Mouse (Mus musculus) lung, embryonic 14.5 days (tissue): ENCODE data around the gene Bean1. TPM values are rescaled to one million over a fixed set of nuclear protein-coding genes. Genes with fewer than 3 reads are reported as not detected.

Experiments
- ATAC-seq: fragments of 200-750 bp; cut with Nextera tagmentation; 2 replicates; pipeline ENCODE4 v1.8.0; 2017; ENCODE audit warnings: mild to moderate bottlenecking, moderate TSS enrichment, moderate library complexity; ENCODE audit not compliant: insufficient read depth
- DNase-seq: peaks from one replicate; pipeline ENCODE4 v3.0.0-alpha.2; 2015
- H3K27ac ChIP-seq: fragments of 300-500 bp; sonication (generic); 2 replicates; pipeline ENCODE4 v1.5.1; 2014; ENCODE audit warnings: low read depth, mild to moderate bottlenecking, moderate library complexity
- H3K27me3 ChIP-seq: fragments of 300-500 bp; sonication (generic); 2 replicates; pipeline ENCODE4 v1.6.1; 2014; ENCODE audit warnings: low read length, control low read depth; ENCODE audit not compliant: insufficient read depth
- H3K36me3 ChIP-seq: fragments of 300-500 bp; sonication (generic); 2 replicates; pipeline ENCODE4 v1.6.1; 2014; ENCODE audit warnings: control low read depth; ENCODE audit not compliant: insufficient read depth
- H3K4me1 ChIP-seq: fragments of 300-500 bp; sonication (generic); 2 replicates; pipeline ENCODE4 v1.6.1; 2014; ENCODE audit warnings: antibody characterized with exemption, control low read depth; ENCODE audit not compliant: insufficient read depth
- H3K4me2 ChIP-seq: fragments of 300-500 bp; sonication (generic); 2 replicates; pipeline ENCODE4 v1.6.1; 2014; ENCODE audit warnings: mild to moderate bottlenecking
- H3K4me3 ChIP-seq: fragments of 300-500 bp; sonication (generic); 2 replicates; pipeline ENCODE4 v1.5.1; 2014; ENCODE audit warnings: low read depth, low read length
- H3K9ac ChIP-seq: fragments of 300-500 bp; sonication (generic); 2 replicates; pipeline ENCODE4 v1.6.1; 2014
- H3K9me3 ChIP-seq: fragments of 300-500 bp; sonication (generic); 2 replicates; pipeline ENCODE4 v1.6.1; 2016; ENCODE audit warnings: low read depth, low read length, control low read depth
- CTCF ChIP-seq: IDR thresholded peaks from 2 replicates; pipeline ENCODE4 v1.5.1; 2016; ENCODE audit warnings: antibody characterized with exemption, low read depth
- WGBS: fragments of 180-500 bp; shearing (Covaris S2); extraction: QIAGEN DNeasy Blood & Tissue Kit; methylation state at CpG from one replicate; pipeline ENCODE4 v1.1.7; 2014; 5-methylcytosine and 5-hydroxymethylcytosine counted together
- polyA plus RNA-seq: library from polyadenylated mRNA; unstranded; fragments of >200 nt; fragmentation: Nextera tagmentation; extraction: Ambion mirVana; gene quantifications from 2 replicates; pipeline ENCODE4 v1.2.1, GENCODE M21; 2014

Bean1 gene
- polyA plus RNA-seq, 1 experiment from 2014 or later: 0.86 TPM

GRCm38 (mm10) chr8:104217601-104218000 lies 47.4 kb downstream of the Bean1 start:
- 80% methylated on average over 5 of the region's 5 CpGs for WGBS
- Histone ChIP-seq H3K9ac (no peak overlapping the region), H3K4me1 (no peaks in the 10 kb centered on the region), H3K36me3 (no peaks in the 10 kb centered on the region), H3K9me3 (no peaks in the 10 kb centered on the region), H3K4me2 (no peak overlapping the region), H3K27ac (no peak overlapping the region), H3K4me3 (no peak overlapping the region), H3K27me3 (no peaks in the 10 kb centered on the region)
- no peak for ATAC-seq
- TF ChIP-seq CTCF: no peak
- no peak for DNase-seq

DNA sequence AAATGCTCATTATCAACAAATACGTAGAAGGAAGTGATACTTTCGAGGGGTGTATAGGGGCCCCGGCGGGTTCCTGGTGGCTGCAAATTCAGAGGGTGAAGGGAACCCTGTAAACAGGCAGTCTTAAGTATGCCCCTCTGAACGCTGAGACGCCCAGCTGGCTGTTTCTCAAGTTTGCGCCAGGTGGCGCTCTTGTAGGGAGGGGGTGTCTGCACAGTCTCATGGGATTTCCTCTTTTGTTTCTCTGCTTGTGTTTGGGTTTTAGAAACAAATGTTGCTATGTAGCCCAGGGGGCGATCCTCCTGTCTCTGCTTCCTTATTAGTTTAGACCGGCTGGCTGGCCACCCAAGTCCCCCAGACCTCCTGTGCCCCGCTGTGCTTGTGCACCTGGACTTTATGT lies 48.8 kb downstream of the Bean1 start:
- Histone ChIP-seq H3K36me3 (no peaks in the 10 kb centered on the region), H3K9ac (no peak overlapping the region), H3K4me2 (0 out of 2 replicates have a peak overlapping the region, but pooled peaks have one; percentile 10), H3K9me3 (no peaks in the 10 kb centered on the region), H3K4me3 (no peak overlapping the region), H3K27ac (no peak overlapping the region), H3K27me3 (no peaks in the 10 kb centered on the region), H3K4me1 (no peaks in the 10 kb centered on the region)
- WGBS: 28% methylated on average over 11 of the region's 11 CpGs
- TF ChIP-seq CTCF: peak; percentile 64
- DNase-seq: peak; percentile 68
- 0 out of 2 replicates have a peak, but pooled peaks have one; percentile 26 for ATAC-seq

DNA sequence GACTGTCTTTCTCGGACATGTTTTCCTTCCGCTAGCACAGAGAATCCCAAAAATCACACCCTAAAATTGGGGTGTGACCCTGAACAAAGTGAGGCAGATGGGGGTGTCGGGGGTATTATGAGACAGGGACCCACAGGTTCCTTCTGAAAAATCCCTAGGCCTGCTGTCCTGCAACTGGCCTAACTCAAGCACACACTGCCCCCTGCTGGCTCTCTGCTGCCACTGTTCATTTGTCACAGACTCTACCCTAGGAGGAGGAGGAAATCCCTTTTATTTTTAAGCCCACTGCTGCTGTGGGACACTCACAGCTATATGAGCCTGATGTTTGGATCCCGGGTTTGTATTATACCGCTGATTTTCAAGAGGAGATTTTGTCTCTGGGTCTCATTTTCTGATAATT lies 49.6 kb downstream of the Bean1 start:
- DNase-seq (peak; percentile 91), ATAC-seq (peak; percentile 81)
- 33% methylated on average over 5 of the region's 5 CpGs for WGBS
- Histone ChIP-seq H3K9ac (no peak overlapping the region), H3K36me3 (no peaks in the 10 kb centered on the region), H3K27me3 (no peaks in the 10 kb centered on the region), H3K9me3 (no peaks in the 10 kb centered on the region), H3K4me3 (no peak overlapping the region), H3K4me2 (no peak overlapping the region), H3K4me1 (no peaks in the 10 kb centered on the region), H3K27ac (no peak overlapping the region)
- TF ChIP-seq CTCF: peak; percentile 95

- H3K27me3 ChIP-seq: no peaks in the 10 kb centered on the region
- H3K9me3 ChIP-seq: no peaks in the 10 kb centered on the region
- peaks cover 42% of the 10 kb centered on the region for H3K36me3 ChIP-seq
- ATAC-seq (no peak), DNase-seq (no peak)
- no peak overlapping the region for H3K4me2 ChIP-seq
- H3K4me1 ChIP-seq: no peaks in the 10 kb centered on the region
- no peak for TF ChIP-seq CTCF
- no peak overlapping the region for H3K27ac ChIP-seq
- H3K4me3 ChIP-seq: no peak overlapping the region
- 88% methylated on average over 5 of the region's 5 CpGs for WGBS
- H3K9ac ChIP-seq: no peak overlapping the region
These were observed 56.8 kb downstream of the Bean1 start for GRCm38 (mm10) chr8:104227048-104227447.

DNA sequence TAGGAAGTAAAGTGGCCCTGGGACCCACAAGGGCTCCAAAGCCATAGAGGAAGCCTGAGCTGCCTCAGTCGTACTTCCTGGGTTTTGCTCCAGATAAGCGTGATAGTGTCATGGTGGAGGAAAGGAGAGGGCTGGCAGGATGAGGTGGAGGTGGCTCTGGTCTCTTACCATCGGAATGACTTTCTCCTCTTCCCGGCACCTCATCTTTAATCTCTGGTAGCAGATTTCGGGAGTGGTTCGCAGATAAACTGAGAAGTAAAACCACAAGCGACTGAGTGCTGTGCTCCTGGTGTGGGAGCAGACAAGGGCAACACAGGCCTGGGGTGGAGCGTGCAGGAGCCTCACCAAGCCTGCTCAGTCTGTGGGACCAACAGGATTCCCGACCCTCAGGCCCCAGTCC lies 60.1 kb downstream of the Bean1 start:
- DNase-seq: no peak
- no peaks in the 10 kb centered on the region for H3K4me1 ChIP-seq
- H3K4me2 ChIP-seq: no peak overlapping the region
- H3K36me3 ChIP-seq: peaks cover 51% of the 10 kb centered on the region
- 86% methylated on average over 9 of the region's 9 CpGs for WGBS
- ATAC-seq: no peak
- no peak overlapping the region for H3K27ac ChIP-seq
- TF ChIP-seq CTCF: no peak
- no peaks in the 10 kb centered on the region for H3K27me3 ChIP-seq
- H3K9me3 ChIP-seq: no peaks in the 10 kb centered on the region
- H3K9ac ChIP-seq: no peak overlapping the region
- no peak overlapping the region for H3K4me3 ChIP-seq

DNA sequence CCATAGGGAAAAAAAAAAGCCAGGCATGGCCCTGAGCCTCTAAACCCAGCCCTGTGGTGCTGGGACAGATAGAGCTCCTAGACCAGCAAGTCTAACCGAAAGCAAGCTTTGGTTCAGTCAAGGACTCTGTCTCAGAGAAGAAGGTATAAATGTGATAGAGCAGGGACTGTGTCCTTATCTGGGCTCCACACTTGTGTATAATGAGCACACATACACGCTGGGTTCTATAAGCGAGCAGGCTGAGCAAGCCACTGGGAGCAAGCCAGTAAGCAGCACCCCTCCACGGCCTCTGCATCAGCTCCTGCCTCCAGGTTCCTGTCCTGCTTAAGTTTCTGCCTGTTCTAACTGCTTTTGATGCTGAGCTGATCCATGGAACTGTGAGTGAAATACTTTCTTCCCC lies 61.8 kb downstream of the Bean1 start:
- H3K36me3 ChIP-seq: peaks cover 52% of the 10 kb centered on the region
- H3K4me1 ChIP-seq: no peaks in the 10 kb centered on the region
- TF ChIP-seq CTCF: no peak
- no peaks in the 10 kb centered on the region for H3K27me3 ChIP-seq
- 90% methylated on average over 4 of the region's 4 CpGs for WGBS
- no peak for DNase-seq
- no peak overlapping the region for H3K9ac ChIP-seq
- H3K9me3 ChIP-seq: no peaks in the 10 kb centered on the region
- no peak overlapping the region for H3K4me2 ChIP-seq
- no peak overlapping the region for H3K27ac ChIP-seq
- H3K4me3 ChIP-seq: no peak overlapping the region
- no peak for ATAC-seq

DNA sequence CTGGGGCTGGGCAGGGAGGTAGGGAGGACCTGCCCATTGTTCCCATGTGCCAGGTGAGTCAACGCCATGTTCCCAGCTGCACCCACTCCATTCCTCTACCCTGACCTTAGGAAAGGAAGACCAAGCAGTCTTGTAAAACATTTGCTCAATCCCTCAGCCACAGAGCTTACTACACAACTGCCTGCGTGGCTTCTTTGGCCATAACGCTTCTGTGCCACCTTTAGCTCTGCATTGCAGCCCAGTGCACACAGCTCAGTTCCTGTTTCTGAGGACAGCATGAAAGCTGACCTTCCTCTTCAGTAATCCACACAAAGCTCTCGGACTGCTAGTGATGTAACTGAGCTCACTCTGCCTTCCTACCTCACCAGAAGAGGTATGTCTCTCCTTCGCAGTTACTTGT lies 62.7 kb downstream of the Bean1 start:
- H3K4me3 ChIP-seq: no peak overlapping the region
- no peaks in the 10 kb centered on the region for H3K4me1 ChIP-seq
- H3K27ac ChIP-seq: no peak overlapping the region
- no peak for TF ChIP-seq CTCF
- H3K36me3 ChIP-seq: peaks cover 50% of the 10 kb centered on the region
- H3K4me2 ChIP-seq: no peak overlapping the region
- 91% methylated on average over 5 of the region's 5 CpGs for WGBS
- DNase-seq (no peak), ATAC-seq (no peak)
- no peaks in the 10 kb centered on the region for H3K27me3 ChIP-seq
- H3K9ac ChIP-seq: no peak overlapping the region
- H3K9me3 ChIP-seq: no peaks in the 10 kb centered on the region

DNA sequence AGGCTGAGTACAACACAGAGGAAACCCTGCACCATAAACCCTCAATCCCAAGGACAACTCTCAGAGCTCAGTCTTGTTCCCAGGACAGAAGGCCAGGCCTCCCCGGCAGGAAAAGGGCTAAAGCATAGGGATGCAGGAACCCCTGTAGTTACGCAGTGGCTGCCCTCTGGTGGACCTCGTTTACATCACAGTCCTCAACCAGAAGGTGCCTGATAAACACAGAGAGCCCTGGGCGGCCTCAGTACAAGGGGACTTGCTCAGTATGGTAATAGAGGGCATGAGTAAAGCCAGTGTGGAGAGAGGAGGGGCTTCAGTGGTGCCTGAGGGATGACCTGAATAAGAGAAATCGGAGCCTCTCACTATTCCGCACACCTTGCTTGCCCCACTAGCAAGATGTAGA lies 64.3 kb downstream of the Bean1 start:
- Histone ChIP-seq H3K27ac (no peak overlapping the region), H3K27me3 (no peaks in the 10 kb centered on the region), H3K4me1 (no peaks in the 10 kb centered on the region), H3K9ac (no peak overlapping the region), H3K4me3 (no peak overlapping the region), H3K36me3 (peaks cover 53% of the 10 kb centered on the region), H3K4me2 (no peak overlapping the region), H3K9me3 (no peaks in the 10 kb centered on the region)
- peak; percentile 67 for DNase-seq
- WGBS: 37% methylated on average over 6 of the region's 6 CpGs
- peak; percentile 69 for TF ChIP-seq CTCF
- ATAC-seq: no peak
